Mouse (Mus musculus) hindbrain, embryonic 13.5 days (tissue): ENCODE results near the gene Tbx1. TPM values are rescaled to one million over a fixed set of nuclear protein-coding genes. Genes with fewer than 3 reads are reported as not detected.

Experiments
- ATAC-seq: fragments of 200-750 bp; cut with Nextera tagmentation; 2 replicates; pipeline ENCODE4 v1.8.0; 2017; ENCODE audit warnings: moderate TSS enrichment; ENCODE audit not compliant: low FRiP score
- H3K27ac ChIP-seq: fragments of 300-500 bp; sonication (generic); 2 replicates; pipeline ENCODE4 v1.5.1; 2015; ENCODE audit warnings: inconsistent platforms, mild to moderate bottlenecking, moderate library complexity
- H3K27me3 ChIP-seq: fragments of 300-500 bp; sonication (generic); 2 replicates; pipeline ENCODE4 v1.6.1; 2015; ENCODE audit warnings: mild to moderate bottlenecking, inconsistent platforms
- H3K36me3 ChIP-seq: fragments of 300-500 bp; sonication (generic); 2 replicates; pipeline ENCODE4 v1.6.1; 2015; ENCODE audit warnings: mild to moderate bottlenecking, inconsistent platforms
- H3K4me1 ChIP-seq: fragments of 300-500 bp; sonication (generic); replicated peaks from 2 replicates; pipeline ENCODE4 v1.6.1; 2015; ENCODE audit warnings: inconsistent platforms
- H3K4me2 ChIP-seq: fragments of 300-500 bp; sonication (generic); 2 replicates; pipeline ENCODE4 v1.6.1; 2015; ENCODE audit warnings: inconsistent platforms, mild to moderate bottlenecking, moderate library complexity
- H3K4me3 ChIP-seq: fragments of 300-500 bp; sonication (generic); 2 replicates; pipeline ENCODE4 v1.5.1; 2015; ENCODE audit warnings: mild to moderate bottlenecking, inconsistent platforms
- H3K9ac ChIP-seq: fragments of 300-500 bp; sonication (generic); 2 replicates; pipeline ENCODE4 v1.6.1; 2015; ENCODE audit warnings: mild to moderate bottlenecking, inconsistent platforms
- H3K9me3 ChIP-seq: fragments of 300-500 bp; sonication (generic); 2 replicates; pipeline ENCODE4 v1.6.1; 2016; ENCODE audit warnings: inconsistent platforms
- WGBS: fragments of 180-500 bp; shearing (Covaris S2); methylation state at CpG from one replicate; pipeline ENCODE4 v1.1.7; 2015; 5-methylcytosine and 5-hydroxymethylcytosine counted together
- polyA plus RNA-seq: library from polyadenylated mRNA; unstranded; fragments of >200 nt; fragmentation: Nextera tagmentation; extraction: Ambion mirVana; gene quantifications from 2 replicates; pipeline ENCODE4 v1.2.1, GENCODE M21; 2015

Tbx1 gene
- polyA plus RNA-seq, 1 experiment from 2014 or later, result 0.99 TPM

GRCm38 (mm10) chr16:18584901-18585510, 5.5 kb downstream of the Tbx1 start:
- peak overlapping the region; percentile 35; the same call in 1 of the 2 replicates for H3K4me3 ChIP-seq
- H3K4me1 ChIP-seq, result peaks cover 50% of the 10 kb centered on the region
- H3K4me2 ChIP-seq, result peak overlapping the region; percentile 60; the same call in 1 of the 2 replicates
- no peaks in the 10 kb centered on the region for H3K36me3 ChIP-seq
- H3K27ac ChIP-seq, result no peak overlapping the region
- WGBS, result 14% methylated on average over 10 of the region's 10 CpGs
- H3K27me3 ChIP-seq, result peaks cover 99% of the 10 kb centered on the region
- ATAC-seq, result no peak
- H3K9ac ChIP-seq, result no peak overlapping the region
- no peaks in the 10 kb centered on the region for H3K9me3 ChIP-seq

- no peaks in the 10 kb centered on the region for H3K36me3 ChIP-seq
- H3K4me1 ChIP-seq, result peaks cover 50% of the 10 kb centered on the region
- peaks cover 97% of the 10 kb centered on the region for H3K27me3 ChIP-seq
- H3K4me2 ChIP-seq, result no peak overlapping the region
- no peaks in the 10 kb centered on the region for H3K9me3 ChIP-seq
- no peak overlapping the region for H3K9ac ChIP-seq
- 10% methylated on average over 10 of the region's 10 CpGs for WGBS
- H3K4me3 ChIP-seq, result no peak overlapping the region
- no peak overlapping the region for H3K27ac ChIP-seq
- ATAC-seq, result no peak
Measured at GRCm38 (mm10) chr16:18583673-18584357, 6.7 kb downstream of the Tbx1 start.

- peaks cover 97% of the 10 kb centered on the region for H3K27me3 ChIP-seq
- H3K4me1 ChIP-seq, result peaks cover 44% of the 10 kb centered on the region
- no peak for ATAC-seq
- H3K9me3 ChIP-seq, result no peaks in the 10 kb centered on the region
- H3K4me2 ChIP-seq, result no peak overlapping the region
- 13% methylated on average over 10 of the region's 10 CpGs for WGBS
- H3K27ac ChIP-seq, result no peak overlapping the region
- peak overlapping the region; percentile 41; the same call in 1 of the 2 replicates for H3K4me3 ChIP-seq
- H3K36me3 ChIP-seq, result no peaks in the 10 kb centered on the region
- no peak overlapping the region for H3K9ac ChIP-seq
Measured at GRCm38 (mm10) chr16:18583169-18583568, 7.3 kb downstream of the Tbx1 start.

- WGBS, result 1% methylated on average over 60 of the region's 67 CpGs
- no peaks in the 10 kb centered on the region for H3K9me3 ChIP-seq
- H3K4me3 ChIP-seq, result peak overlapping the region; percentile 41
- H3K36me3 ChIP-seq, result no peaks in the 10 kb centered on the region
- peak overlapping the region; percentile 58; the same call in 1 of the 2 replicates for H3K9ac ChIP-seq
- peaks cover 97% of the 10 kb centered on the region for H3K27me3 ChIP-seq
- no peak overlapping the region for H3K27ac ChIP-seq
- H3K4me1 ChIP-seq, result peaks cover 39% of the 10 kb centered on the region
- ATAC-seq, result peak; percentile 11; the same call in 1 of the 2 replicates
- H3K4me2 ChIP-seq, result peak overlapping the region; percentile 56
Measured at GRCm38 (mm10) chr16:18582426-18583148, 7.9 kb downstream of the Tbx1 start.

- WGBS, result 1% methylated on average over 66 of the region's 66 CpGs
- peaks cover 97% of the 10 kb centered on the region for H3K27me3 ChIP-seq
- H3K4me3 ChIP-seq, result peak overlapping the region; percentile 41
- H3K4me1 ChIP-seq, result peaks cover 39% of the 10 kb centered on the region
- 0 out of 2 replicates have a peak, but pooled peaks have one; percentile 22 for ATAC-seq
- H3K4me2 ChIP-seq, result peak overlapping the region; percentile 56
- no peaks in the 10 kb centered on the region for H3K9me3 ChIP-seq
- H3K36me3 ChIP-seq, result no peaks in the 10 kb centered on the region
- H3K27ac ChIP-seq, result 0 out of 2 replicates have a peak overlapping the region, but pooled peaks have one; percentile 8
- peak overlapping the region; percentile 58 for H3K9ac ChIP-seq
Measured at GRCm38 (mm10) chr16:18581623-18582205, 8.8 kb downstream of the Tbx1 start.

- no peak for ATAC-seq
- Histone ChIP-seq H3K9me3 (no peaks in the 10 kb centered on the region), H3K9ac (peak overlapping the region; percentile 58; the same call in 1 of the 2 replicates), H3K27me3 (peaks cover 93% of the 10 kb centered on the region), H3K4me3 (peak overlapping the region; percentile 41), H3K36me3 (no peaks in the 10 kb centered on the region), H3K4me2 (peak overlapping the region; percentile 56), H3K27ac (0 out of 2 replicates have a peak overlapping the region, but pooled peaks have one; percentile 8), H3K4me1 (peaks cover 33% of the 10 kb centered on the region)
- 3% methylated on average over 21 of the region's 21 CpGs for whole genome bisulfite sequencing
Measured at GRCm38 (mm10) chr16:18581050-18581622, 9.3 kb downstream of the Tbx1 start.

- Histone ChIP-seq H3K27me3 (peaks cover 86% of the 10 kb centered on the region), H3K4me3 (no peak overlapping the region), H3K4me1 (peaks cover 26% of the 10 kb centered on the region), H3K9ac (no peak overlapping the region), H3K9me3 (no peaks in the 10 kb centered on the region), H3K27ac (no peak overlapping the region), H3K36me3 (no peaks in the 10 kb centered on the region), H3K4me2 (no peak overlapping the region)
- ATAC-seq, result no peak
- WGBS, result 14% methylated on average over 2 of the region's 2 CpGs
Measured at GRCm38 (mm10) chr16:18580389-18580788, 10.1 kb downstream of the Tbx1 start.

GRCm38 (mm10) chr16:18577599-18578160, 12.8 kb downstream of the Tbx1 start:
- H3K9ac ChIP-seq, result no peak overlapping the region
- no peak overlapping the region for H3K4me2 ChIP-seq
- no peaks in the 10 kb centered on the region for H3K9me3 ChIP-seq
- no peak overlapping the region for H3K4me3 ChIP-seq
- peaks cover 63% of the 10 kb centered on the region for H3K27me3 ChIP-seq
- H3K4me1 ChIP-seq, result peaks cover 21% of the 10 kb centered on the region
- no peaks in the 10 kb centered on the region for H3K36me3 ChIP-seq
- no peak overlapping the region for H3K27ac ChIP-seq
- ATAC-seq, result no peak
- 17% methylated on average over 5 of the region's 5 CpGs for WGBS

GRCm38 (mm10) chr16:18577071-18577470, 13.4 kb downstream of the Tbx1 start:
- Histone ChIP-seq H3K9ac (no peak overlapping the region), H3K27ac (no peak overlapping the region), H3K4me3 (no peak overlapping the region), H3K36me3 (no peaks in the 10 kb centered on the region), H3K4me2 (no peak overlapping the region), H3K4me1 (peaks cover 15% of the 10 kb centered on the region), H3K27me3 (peaks cover 57% of the 10 kb centered on the region), H3K9me3 (no peaks in the 10 kb centered on the region)
- WGBS, result 48% methylated on average over 3 of the region's 3 CpGs
- ATAC-seq, result no peak

- H3K4me3 ChIP-seq, result no peak overlapping the region
- 0 out of 2 replicates have a peak, but pooled peaks cover 3% of the 10 kb centered on the region for H3K4me1 ChIP-seq
- H3K36me3 ChIP-seq, result no peaks in the 10 kb centered on the region
- no peak overlapping the region for H3K9ac ChIP-seq
- no peak for ATAC-seq
- 77% methylated on average over 8 of the region's 8 CpGs for WGBS
- H3K4me2 ChIP-seq, result no peak overlapping the region
- no peak overlapping the region for H3K27ac ChIP-seq
- H3K9me3 ChIP-seq, result no peaks in the 10 kb centered on the region
- H3K27me3 ChIP-seq, result peaks cover 28% of the 10 kb centered on the region
Measured at GRCm38 (mm10) chr16:18574196-18574595, 16.3 kb downstream of the Tbx1 start.

GRCm38 (mm10) chr16:18568599-18568998, 21.9 kb downstream of the Tbx1 start:
- Histone ChIP-seq H3K4me3 (no peak overlapping the region), H3K9ac (no peak overlapping the region), H3K4me2 (no peak overlapping the region), H3K27me3 (no peaks in the 10 kb centered on the region), H3K4me1 (0 out of 2 replicates have a peak, but pooled peaks cover 6% of the 10 kb centered on the region), H3K9me3 (no peaks in the 10 kb centered on the region), H3K36me3 (peaks cover 5% of the 10 kb centered on the region; the same call in 1 of the 2 replicates), H3K27ac (no peak overlapping the region)
- no peak for ATAC-seq
- WGBS, result 76% methylated on average over 7 of the region's 7 CpGs
